Mouse (Mus musculus) G1E (cell line): ENCODE measurements around the gene 2610507B11Rik.

Experiments
- CTCF ChIP-seq: IDR thresholded peaks from 2 replicates; pipeline ENCODE4 v1.5.1; 2012; ENCODE audit warnings: low read depth, low read length, inconsistent platforms, mixed read lengths
- GATA1 ChIP-seq: IDR thresholded peaks from 2 replicates; pipeline ENCODE4 v1.6.1; 2012; ENCODE audit warnings: borderline replicate concordance, low read length, inconsistent platforms, mixed read lengths
- POLR2AphosphoS5 ChIP-seq: IDR thresholded peaks from 2 replicates; pipeline ENCODE4 v1.6.1; 2012; ENCODE audit warnings: low read depth, low read length, inconsistent platforms; ENCODE audit not compliant: insufficient replicate concordance
- TAL1 ChIP-seq: conservative IDR thresholded peaks from 2 replicates; pipeline ENCODE4 v1.6.1; 2012; ENCODE audit warnings: low read depth, low read length, inconsistent platforms, mixed read lengths

- TF ChIP-seq CTCF, result no peak
- TF ChIP-seq TAL1, result no peak
- no peak for TF ChIP-seq POLR2AphosphoS5
- no peak for TF ChIP-seq GATA1
Observed at GRCm38 (mm10) chr11:78294585-78294984, 33.0 kb downstream of the 2610507B11Rik start.
